Mouse (Mus musculus) fibroblast of lung, adult 2 months (primary cell): Measurements from ENCODE around the gene Gtf2a1.
"Not testable (repeated sequence)": the region's sequence is repeated elsewhere in the genome, so short reads cannot be mapped to it uniquely, and the experiment has no call there.

ENCODE experiments used
- DNase-seq: peaks from one replicate; pipeline ENCODE4 v3.0.0-alpha.2; 2011; ENCODE audit warnings: low read depth

The Gtf2a1 gene

DNA sequence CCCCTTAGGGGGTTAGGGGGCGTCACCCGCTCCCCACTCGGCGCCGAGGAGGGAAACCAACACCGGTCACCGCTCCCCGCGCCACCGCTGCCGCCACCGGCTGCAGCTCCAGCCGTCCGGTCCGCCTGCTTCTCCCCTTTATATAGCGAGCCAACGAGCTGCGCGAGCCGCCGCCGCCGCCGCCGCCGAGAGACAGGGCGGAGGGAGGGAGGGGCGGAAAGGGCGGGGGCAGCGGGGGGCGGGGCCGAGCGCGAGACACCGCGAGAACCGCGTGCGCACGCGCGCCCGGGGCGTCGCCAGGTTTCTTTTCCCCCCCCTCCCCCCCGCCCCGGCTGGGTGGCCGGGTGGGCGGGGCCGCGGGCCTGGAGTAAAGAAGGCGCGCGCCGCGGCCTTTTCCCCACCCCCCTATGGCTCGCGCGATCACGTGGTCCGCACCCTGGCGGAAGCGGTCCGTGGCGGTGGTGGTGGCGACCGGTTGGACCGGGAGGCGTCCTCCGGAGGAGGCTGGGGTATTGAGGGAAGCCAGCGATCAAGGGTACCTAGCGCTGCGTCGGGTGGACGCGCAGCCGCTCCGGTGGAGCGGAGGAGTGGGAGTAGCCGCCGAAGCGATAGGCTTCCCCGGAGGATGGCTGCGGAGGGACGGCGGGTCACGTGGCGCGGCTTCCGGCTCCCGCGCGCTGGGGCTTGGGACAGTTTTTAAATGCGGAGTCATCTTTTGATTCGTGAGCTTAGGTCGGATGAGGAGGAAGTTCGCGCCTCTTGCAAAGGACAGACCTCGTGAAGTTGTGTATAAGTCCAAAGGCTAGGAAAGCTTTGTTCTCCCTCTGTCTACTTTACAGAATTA, at the start of gene Gtf2a1:
Gtf2a1 (minus strand) TSS at position 641 of the 844 bp plus-strand sequence.
- DNase-seq = peak; percentile 63

DNA sequence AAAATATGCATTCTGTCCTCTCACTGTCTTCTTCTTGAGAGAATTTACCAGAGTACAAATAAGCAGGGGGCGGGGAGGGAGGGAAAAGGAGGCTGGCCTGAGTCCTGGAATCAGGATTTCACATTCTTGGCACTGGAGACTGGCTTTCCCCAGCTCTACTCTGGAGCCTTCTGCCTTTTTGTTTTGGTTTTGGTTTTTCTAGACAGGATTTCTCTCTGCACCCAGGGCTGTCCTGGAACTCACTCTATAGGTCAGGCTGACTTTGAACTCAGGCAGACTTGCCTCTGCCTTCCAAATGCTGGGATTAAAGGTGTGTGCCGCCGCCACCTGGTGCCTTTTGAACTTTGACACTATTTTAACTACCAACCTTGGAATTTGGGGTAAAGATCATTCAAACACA, 48.1 kb upstream of the Gtf2a1 start:
- no peak for DNase-seq

- DNase-seq = no peak
Measured at GRCm38 (mm10) chr12:91637136-91637909, 47.0 kb upstream of the Gtf2a1 start.

- no peak for DNase-seq
Measured at GRCm38 (mm10) chr12:91626482-91626881, 36.2 kb upstream of the Gtf2a1 start.

GRCm38 (mm10) chr12:91625013-91625412, 34.7 kb upstream of the Gtf2a1 start:
- no peak for DNase-seq

GRCm38 (mm10) chr12:91609425-91609824, 19.1 kb upstream of the Gtf2a1 start:
- no peak for DNase-seq

- DNase-seq = no peak
Measured at GRCm38 (mm10) chr12:91607678-91608077, 17.4 kb upstream of the Gtf2a1 start.

DNA sequence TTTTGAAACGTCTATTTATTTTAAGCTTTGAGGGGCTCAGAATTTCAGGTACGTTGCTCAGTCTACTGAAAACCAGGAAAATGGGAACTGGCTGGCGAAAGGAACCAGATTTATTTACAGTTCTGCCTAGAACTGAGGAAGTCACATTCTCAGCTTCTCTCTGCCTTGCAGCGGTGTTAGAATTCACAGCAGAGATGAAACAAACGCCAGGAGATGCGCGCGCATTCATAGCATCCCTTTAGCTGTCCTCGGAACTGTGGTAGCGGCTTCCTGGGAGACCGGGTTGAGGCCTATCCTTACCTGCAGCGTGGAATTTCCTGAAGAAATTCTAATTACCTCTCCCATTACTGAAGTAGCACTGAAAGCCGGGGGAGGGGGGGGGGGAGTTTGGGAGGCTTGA, 16.4 kb upstream of the Gtf2a1 start:
- DNase-seq = no peak

DNA sequence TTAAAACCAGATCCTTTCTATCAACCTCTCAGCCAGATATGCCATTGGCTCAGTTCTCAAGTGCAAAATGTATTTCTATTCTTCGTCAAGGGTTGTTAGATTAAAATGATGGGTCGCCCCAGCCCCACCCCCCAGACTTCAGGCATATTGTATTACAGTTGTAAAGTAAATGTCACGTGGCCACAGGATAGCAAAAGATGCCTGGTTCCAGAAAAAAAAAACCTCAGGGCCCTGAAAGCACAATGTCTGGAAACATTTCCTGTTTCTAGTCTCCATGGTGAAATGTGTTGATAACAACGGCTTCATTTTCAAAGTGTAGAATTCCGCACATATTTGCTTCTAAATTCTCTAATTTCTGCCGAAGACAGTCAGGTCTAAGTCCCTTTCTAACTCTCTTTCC, 14.3 kb upstream of the Gtf2a1 start:
- no peak for DNase-seq

- DNase-seq = no peak
Measured at GRCm38 (mm10) chr12:91592128-91592527, 1.8 kb upstream of the Gtf2a1 start.

DNA sequence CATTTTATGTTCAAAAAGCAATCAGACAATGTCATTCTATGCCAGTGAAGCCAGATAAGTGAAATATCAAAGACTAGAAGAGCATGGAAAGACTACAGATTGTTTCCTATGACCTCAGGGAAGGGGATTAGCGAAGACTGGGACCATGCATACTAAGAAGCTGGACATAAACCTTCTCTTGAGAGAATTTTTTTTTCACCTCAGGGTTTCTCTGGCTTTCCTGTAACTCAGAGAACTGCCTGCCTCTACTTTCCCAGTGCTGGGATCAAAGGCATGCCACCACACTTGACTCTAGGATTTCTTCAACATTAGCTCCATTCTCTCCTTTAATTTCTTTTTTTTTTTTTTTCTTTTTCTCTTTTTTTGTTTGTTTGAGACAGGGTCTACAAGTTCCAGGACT, 904 bp upstream of the Gtf2a1 start:
- DNase-seq = no peak

DNA sequence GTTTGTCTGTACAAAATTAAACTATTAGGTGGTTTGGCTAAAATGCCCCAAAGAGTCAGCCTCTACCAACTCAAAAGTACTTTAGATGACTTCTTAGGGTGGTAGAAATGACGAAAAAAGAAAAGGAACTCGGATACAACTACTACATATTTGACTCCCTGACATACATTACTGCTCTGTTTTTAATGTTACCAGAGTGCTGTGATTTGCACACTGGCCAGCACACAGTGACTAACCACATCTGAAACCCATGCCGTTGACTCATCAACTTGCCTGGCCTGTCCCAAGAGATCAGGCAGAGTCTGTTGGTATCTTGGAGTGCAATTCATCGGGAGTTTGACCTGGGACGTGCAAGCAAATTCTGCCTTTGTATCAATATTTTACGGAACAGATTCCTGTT, 429 bp upstream of the Gtf2a1 start:
- DNase-seq = peak; percentile 51

- DNase-seq = no peak
Measured at GRCm38 (mm10) chr12:91589542-91589846, 793 bp downstream of the Gtf2a1 start.

- no peak for DNase-seq
Measured at GRCm38 (mm10) chr12:91588670-91589541, 1.4 kb downstream of the Gtf2a1 start.

- peak; percentile 84 for DNase-seq
Measured at GRCm38 (mm10) chr12:91588176-91588669, 2.1 kb downstream of the Gtf2a1 start.

DNA sequence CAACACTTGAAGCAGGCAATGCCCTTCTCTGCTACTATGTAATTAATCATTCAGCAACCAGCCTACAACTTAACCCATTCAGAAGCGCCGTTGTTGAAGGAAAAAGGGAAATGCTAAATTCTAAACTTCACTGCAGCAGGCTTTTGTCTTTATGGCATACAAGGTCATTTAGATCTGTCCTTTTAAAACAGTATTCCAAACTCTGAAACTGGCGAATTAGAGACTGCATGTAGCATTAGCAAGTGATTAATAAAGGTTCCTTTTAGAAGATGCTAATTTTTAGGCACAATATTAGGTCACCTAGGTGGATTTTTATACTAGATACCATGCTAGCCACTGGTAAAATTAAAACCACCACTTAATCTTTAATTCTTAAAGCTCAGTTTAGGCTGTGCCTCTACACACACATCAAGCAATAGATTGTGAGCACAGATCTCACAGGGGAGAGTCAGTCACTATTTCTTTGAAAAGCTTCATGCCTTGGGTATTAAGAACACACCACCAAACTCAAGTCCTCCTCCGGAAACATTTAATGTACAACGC, 2.7 kb downstream of the Gtf2a1 start:
- DNase-seq = no peak

DNA sequence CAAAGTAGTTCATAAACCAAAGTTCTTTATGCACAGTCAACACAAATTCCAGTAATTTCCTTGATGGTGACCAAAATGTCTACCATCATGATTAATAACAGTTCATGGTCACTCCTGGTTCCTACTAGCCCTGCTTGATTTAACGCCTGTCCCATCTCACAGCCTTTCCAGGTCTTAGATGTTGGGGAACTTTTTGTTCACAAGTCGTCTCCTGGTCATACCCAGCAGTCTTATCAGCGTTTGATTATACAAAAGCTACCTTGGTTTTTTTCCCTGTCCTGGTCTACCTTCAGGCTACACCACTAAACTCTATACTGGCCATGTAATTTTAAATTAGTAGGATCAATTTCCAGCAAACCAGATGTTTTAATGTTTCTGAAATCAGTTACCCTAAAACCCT, 3.2 kb downstream of the Gtf2a1 start:
- no peak for DNase-seq

- not testable (repeated sequence) for DNase-seq
Measured at GRCm38 (mm10) chr12:91585815-91586214, 4.5 kb downstream of the Gtf2a1 start.

GRCm38 (mm10) chr12:91585206-91585605, 5.1 kb downstream of the Gtf2a1 start:
- DNase-seq = no peak

DNA sequence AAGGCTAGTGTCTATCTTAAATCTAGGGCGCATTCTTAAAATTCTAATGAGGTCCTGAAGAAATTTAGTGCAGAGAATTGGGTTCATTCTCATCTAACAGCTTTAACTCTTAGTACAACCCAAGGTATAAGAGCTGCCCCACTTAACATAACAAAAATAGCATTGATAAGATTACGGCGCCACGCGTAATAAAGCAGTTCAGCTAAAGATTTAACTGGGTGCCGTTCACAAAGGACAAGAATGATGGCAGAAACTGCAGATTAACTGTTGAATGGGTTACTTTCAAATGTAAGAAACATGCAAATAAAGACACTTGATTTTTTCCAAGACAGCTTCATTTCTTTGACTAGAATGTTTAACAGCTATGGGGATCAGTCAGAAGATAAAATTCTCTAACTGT, 6.9 kb downstream of the Gtf2a1 start:
- DNase-seq = no peak

- DNase-seq = no peak
Measured at GRCm38 (mm10) chr12:91582362-91583002, 7.8 kb downstream of the Gtf2a1 start.
